Mouse (Mus musculus) spleen, adult 2 months (tissue): ENCODE measurements around the gene Ldlrad3.

Experiments
- CTCF ChIP-seq: fragments of 200-500 bp; IDR thresholded peaks from 2 replicates; pipeline ENCODE4 v1.5.1; 2011; ENCODE audit warnings: mild to moderate bottlenecking, inconsistent platforms; ENCODE audit not compliant: insufficient read depth, insufficient read length, insufficient replicate concordance; ENCODE audit errors: extremely low read depth
- POLR2A ChIP-seq: fragments of 200-500 bp; IDR thresholded peaks from 2 replicates; pipeline ENCODE4 v1.6.1; 2011; ENCODE audit warnings: low read depth, low read length, inconsistent platforms

DNA sequence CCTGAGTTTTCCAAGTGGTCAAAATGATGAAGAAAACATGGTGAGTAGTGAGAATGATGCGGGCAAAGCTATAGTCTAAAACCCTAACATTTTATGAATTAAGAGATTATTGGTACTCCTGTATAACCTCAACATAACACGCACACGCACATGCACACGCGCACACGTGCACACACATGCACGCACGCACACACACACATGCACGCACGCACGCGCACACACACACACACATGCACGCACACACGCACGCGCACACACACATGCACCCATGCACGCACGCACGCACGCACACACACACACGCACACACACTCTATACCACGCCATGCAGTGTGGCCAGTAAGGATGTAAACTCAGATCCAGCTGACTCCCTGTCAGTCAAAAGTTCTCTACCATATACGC is 99.6 kb downstream of the Ldlrad3 start:
- TF ChIP-seq CTCF (no peak), POLR2A (no peak)
